Mouse (Mus musculus): ENCODE data around the gene Gm3676. TPM values are rescaled to one million over a fixed set of nuclear protein-coding genes. Genes with fewer than 3 reads are reported as not detected.

Gene Gm3676
- not detected in 2 replicates for polyA plus RNA-seq (2012; rRNA removed; ENCODE audit: low replicate concordance)

DNA sequence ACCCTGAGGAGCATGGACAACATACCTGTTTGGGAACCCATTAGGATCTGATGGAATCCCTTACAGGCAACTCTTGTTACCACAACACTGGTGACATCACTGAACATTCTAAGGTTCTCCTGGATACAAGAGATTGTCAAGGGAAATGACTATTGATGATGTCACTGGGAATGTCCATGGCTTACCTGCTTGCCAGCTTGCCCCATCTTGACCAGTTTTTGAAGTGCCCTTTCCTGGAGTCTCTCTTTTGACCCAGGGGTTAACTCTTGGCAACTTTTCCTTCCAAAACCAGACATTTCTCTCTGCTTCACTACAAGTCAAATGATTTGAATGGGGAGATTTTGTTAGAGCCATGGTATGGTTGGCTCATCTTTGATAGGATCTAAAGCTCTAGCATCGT is at the start of gene Gm3676:
Gene Gm3676, minus strand, starts transcription at position 101 of the 400 bp plus-strand sequence.

DNA sequence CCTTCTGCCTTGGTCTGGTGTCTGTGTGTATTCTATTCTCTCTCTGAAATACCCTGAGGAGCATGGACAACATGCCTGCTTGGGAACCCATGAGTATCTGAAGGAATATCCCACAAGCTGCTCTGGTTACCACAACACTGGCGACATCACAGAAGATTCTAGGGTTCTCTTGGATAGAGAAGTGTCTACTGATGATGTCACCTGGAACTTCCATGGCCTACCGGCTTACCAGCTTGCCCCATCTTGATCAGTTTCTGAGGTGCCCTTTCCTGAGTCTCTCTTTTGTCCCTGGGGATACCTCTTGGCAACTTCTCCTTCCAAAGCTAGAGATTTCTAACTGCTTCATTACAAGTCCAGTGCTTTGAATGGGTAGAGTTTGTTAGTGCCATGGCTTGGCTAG is 21.8 kb downstream of the Gm3676 start, which contains the start of gene Gm3072:
Gene Gm3072, minus strand, starts transcription at position 101 of the 400 bp plus-strand sequence.

Other genes with a start within 250 kb of the Gm3676 start
- gene Gm6482, start 238.2 kb downstream of the Gm3676 start, polyA plus RNA-seq (2012; rRNA removed; ENCODE audit: low replicate concordance): not detected in 2 replicates
- gene Gm7954, start 193.0 kb downstream of the Gm3676 start, polyA plus RNA-seq (2012; rRNA removed; ENCODE audit: low replicate concordance): not detected in 2 replicates
- gene Gm3486, start 157.0 kb downstream of the Gm3676 start, polyA plus RNA-seq (2012; rRNA removed; ENCODE audit: low replicate concordance): not detected in 2 replicates
- gene Gm7970, start 90.9 kb downstream of the Gm3676 start, polyA plus RNA-seq (2012; rRNA removed; ENCODE audit: low replicate concordance): not detected in 2 replicates
- gene 1700049E17Rik2, start 73.3 kb downstream of the Gm3676 start, polyA plus RNA-seq (2012; rRNA removed; ENCODE audit: low replicate concordance): not detected in 2 replicates
- gene Gm3072, start 21.9 kb downstream of the Gm3676 start, polyA plus RNA-seq (2012; rRNA removed; ENCODE audit: low replicate concordance): not detected in 2 replicates
- gene Gm8068, start 55.4 kb upstream of the Gm3676 start, polyA plus RNA-seq (2012; rRNA removed; ENCODE audit: low replicate concordance): not detected in 2 replicates
- not detected in 2 replicates for gene Gm7929, start 104.1 kb upstream of the Gm3676 start, polyA plus RNA-seq (2012; rRNA removed; ENCODE audit: low replicate concordance)
- not detected in 2 replicates for gene Gm47189, start 126.0 kb upstream of the Gm3676 start, polyA plus RNA-seq (2012; rRNA removed; ENCODE audit: low replicate concordance)

All from mammary gland, adult 2 months (tissue).